Mouse (Mus musculus) MEL (cell line): Measurements from ENCODE around the gene Limch1.

Source experiments
- BHLHE40 ChIP-seq: IDR thresholded peaks from 2 replicates; pipeline ENCODE4 v1.6.1; 2012; ENCODE audit warnings: low read depth, mild to moderate bottlenecking, inconsistent platforms, low read length, improper control_type of control experiment, borderline replicate concordance
- CTCF ChIP-seq, 3 experiments: IDR thresholded peaks in 2 of 3; conservative IDR thresholded peaks in 1 of 3; 2 replicates each; pipeline ENCODE4 v1.5.1; 2011 to 2012; ENCODE audit warnings: low read length in 3 of 3, low read depth in 2 of 3, mild to moderate bottlenecking in 2 of 3, improper control_type of control experiment in 1 of 3, inconsistent platforms in 1 of 3, mixed read lengths in 1 of 3, moderate library complexity in 1 of 3; ENCODE audit not compliant: control insufficient read depth in 1 of 3, insufficient read depth in 1 of 3, poor library complexity in 1 of 3, severe bottlenecking in 1 of 3
- E2F4 ChIP-seq: IDR thresholded peaks from 2 replicates; pipeline ENCODE4 v1.6.1; 2011; ENCODE audit warnings: low read depth, low read length, improper control_type of control experiment, borderline replicate concordance
- GATA1 ChIP-seq: IDR thresholded peaks from 2 replicates; pipeline ENCODE4 v1.6.1; 2011; ENCODE audit warnings: low read depth, low read length, improper control_type of control experiment
- HCFC1 ChIP-seq: IDR thresholded peaks from 2 replicates; pipeline ENCODE4 v1.6.1; 2012; ENCODE audit warnings: low read depth, mild to moderate bottlenecking, inconsistent platforms, low read length, improper control_type of control experiment, moderate library complexity
- JUND ChIP-seq: IDR thresholded peaks from 2 replicates; pipeline ENCODE4 v1.6.1; 2011; ENCODE audit warnings: low read depth, mild to moderate bottlenecking, improper control_type of control experiment, low read length
- MAX ChIP-seq: IDR thresholded peaks from 2 replicates; pipeline ENCODE4 v1.6.1; 2011; ENCODE audit warnings: low read length, improper control_type of control experiment
- MEF2A ChIP-seq: IDR thresholded peaks from 2 replicates; pipeline ENCODE4 v1.6.1; 2014; ENCODE audit warnings: low read depth, mild to moderate bottlenecking, inconsistent platforms, low read length, improper control_type of control experiment; ENCODE audit not compliant: poor library complexity, insufficient replicate concordance, severe bottlenecking; ENCODE audit errors: extremely low read depth
- POLR2A ChIP-seq, 2 experiments: IDR thresholded peaks; 2 replicates each; pipeline ENCODE4 v1.6.1; 2011 to 2012; ENCODE audit warnings: low read length in 2 of 2, mild to moderate bottlenecking in 2 of 2, control low read depth in 1 of 2, improper control_type of control experiment in 1 of 2, low read depth in 1 of 2, moderate library complexity in 1 of 2; ENCODE audit not compliant: control insufficient read depth in 1 of 2, insufficient read depth in 1 of 2, poor library complexity in 1 of 2
- RCOR1 ChIP-seq: IDR thresholded peaks from 2 replicates; pipeline ENCODE4 v1.6.1; 2012; ENCODE audit warnings: low read depth, mild to moderate bottlenecking, inconsistent platforms, low read length, improper control_type of control experiment
- TAL1 ChIP-seq: IDR thresholded peaks from 2 replicates; pipeline ENCODE4 v1.6.1; 2012; ENCODE audit warnings: mild to moderate bottlenecking, inconsistent platforms, low read length, moderate library complexity, mixed read lengths
- USF1 ChIP-seq: IDR thresholded peaks from 2 replicates; pipeline ENCODE4 v1.6.1; 2014; ENCODE audit warnings: low read depth, mild to moderate bottlenecking, inconsistent platforms, low read length, improper control_type of control experiment, moderate library complexity
- ZNF384 ChIP-seq: IDR thresholded peaks from 2 replicates; pipeline ENCODE4 v1.6.1; 2012; ENCODE audit warnings: low read depth, mild to moderate bottlenecking, inconsistent platforms, low read length, improper control_type of control experiment

GRCm38 (mm10) chr5:66996124-66996523 lies 250.5 kb downstream of the Limch1 start:
- TF ChIP-seq USF1 (no peak), POLR2A (IDR thresholded peaks at IDR 0.05; ENCODE audit: control insufficient read depth in 1 of 2, insufficient read depth in 1 of 2, low read depth in 1 of 2, low read length in 2 of 2, poor library complexity in 1 of 2) (no peak), CTCF (IDR thresholded peaks at IDR 0.05 in 2 of 3, conservative IDR thresholded peaks at IDR 0.05 in 1 of 3; ENCODE audit: control insufficient read depth in 1 of 3, insufficient read depth in 1 of 3, low read depth in 2 of 3, low read length in 3 of 3, poor library complexity in 1 of 3, severe bottlenecking in 1 of 3) (no peak), ZNF384 (no peak), JUND (no peak), GATA1 (no peak), E2F4 (no peak), HCFC1 (no peak), RCOR1 (no peak), MAX (no peak), MEF2A (no peak), TAL1 (no peak), BHLHE40 (no peak)
